9 mouse cellular contexts compared by ENCODE assay signal in genomic region chr5:110387332-110387731, GRCm38 (mm10). TPM values are rescaled to one million over a fixed set of nuclear protein-coding genes. Genes with fewer than 3 reads are reported as not detected.
DNase-seq lines count a peak whose midpoint lies in the region; ATAC-seq and TF ChIP-seq lines count a peak whose summit lies in the region.
"Had no signal": no experiment of that assay in that cellular context is flagged by ENCODE, and none has a peak within 500 bp of the region (broad histone marks: within the 10 kb centered on the region; RNA-seq: fewer than 3 reads in every experiment).

No protein-coding gene starts in this region.

- TF ChIP-seq POLR2A in liver, adult 2 months (IDR thresholded peaks at IDR 0.05; ENCODE audit: extremely low read depth, insufficient read depth, low read length) = no peak

- H3K9me3 ChIP-seq in forebrain, embryonic 11.5 days (ENCODE audit: control insufficient read depth, low read length) = no peaks in the 10 kb centered on the region
- no peaks in the 10 kb centered on the region for H3K9me3 ChIP-seq in intestine, postnatal 0 days (ENCODE audit: control insufficient read depth)
- no peaks in the 10 kb centered on the region for H3K9me3 ChIP-seq in neural tube, embryonic 13.5 days

- H3K79me2 ChIP-seq in liver, adult 2 months (ENCODE audit: control insufficient read depth, insufficient read depth, low read length) = no peaks in the 10 kb centered on the region; the same call in 1 of the 2 replicates

- no peaks in the 10 kb centered on the region for H3K4me1 ChIP-seq in liver, adult 2 months (ENCODE audit: control insufficient read depth, insufficient read depth, low read length)
- peaks cover 12% of the 10 kb centered on the region for H3K4me1 ChIP-seq in forebrain, embryonic 11.5 days (replicated peaks; ENCODE audit: control insufficient read depth, insufficient read depth, low read length)
- peaks cover 6% of the 10 kb centered on the region; the same call in 1 of the 2 replicates for H3K4me1 ChIP-seq in intestine, postnatal 0 days (replicated peaks; ENCODE audit: control insufficient read depth, insufficient read depth, low read length)
- H3K4me1 ChIP-seq in neural tube, embryonic 13.5 days (replicated peaks) = peaks cover 44% of the 10 kb centered on the region

- no peaks in the 10 kb centered on the region for H3K36me3 ChIP-seq in liver, adult 2 months (ENCODE audit: control insufficient read depth, insufficient read depth, low read length)
- H3K36me3 ChIP-seq in forebrain, embryonic 11.5 days (ENCODE audit: control insufficient read depth, insufficient read depth, low read length) = no peaks in the 10 kb centered on the region
- H3K36me3 ChIP-seq in intestine, postnatal 0 days (ENCODE audit: control insufficient read depth, insufficient read depth) = peaks cover 2% of the 10 kb centered on the region; the same call in 1 of the 2 replicates
- no peaks in the 10 kb centered on the region for H3K36me3 ChIP-seq in neural tube, embryonic 13.5 days

- no peak for DNase-seq in liver, adult 2 months (ENCODE audit: extremely low read depth, low read depth, low spot score)
- DNase-seq in liver = no peak
- no peak for DNase-seq in forebrain, embryonic 11.5 days (ENCODE audit: low spot score)
- no peak for DNase-seq in frontal cortex, postnatal 14 days (ENCODE audit: low spot score in 2 of 2)
- DNase-seq in urinary bladder, postnatal 14 days (ENCODE audit: low spot score) = no peak

- H3K4me3 ChIP-seq in liver, adult 2 months (ENCODE audit: insufficient read depth, low read depth, low read length) = peak overlapping the region; percentile 68; the same call in 1 of the 2 replicates
- H3K4me3 ChIP-seq in forebrain, embryonic 11.5 days (ENCODE audit: low read depth, low read length) = peak overlapping the region; percentile 50
- H3K4me3 ChIP-seq in intestine, postnatal 0 days (ENCODE audit: low read depth, low read length) = peak overlapping the region; percentile 53
- H3K4me3 ChIP-seq in neural tube, embryonic 13.5 days = peak overlapping the region; percentile 72

- H3K4me2 ChIP-seq in forebrain, embryonic 11.5 days (ENCODE audit: low read depth, low read length, severe bottlenecking) = peak overlapping the region; percentile 68
- peak overlapping the region; percentile 93 for H3K4me2 ChIP-seq in intestine, postnatal 0 days (replicated peaks; ENCODE audit: low read depth)
- H3K4me2 ChIP-seq in neural tube, embryonic 13.5 days = peak overlapping the region; percentile 61

- peak overlapping the region; percentile 29; the same call in 1 of the 2 replicates for H3K9ac ChIP-seq in liver, adult 2 months (ENCODE audit: low read depth, low read length)
- H3K9ac ChIP-seq in forebrain, embryonic 11.5 days (ENCODE audit: low read length) = peak overlapping the region; percentile 70
- peak overlapping the region; percentile 45 for H3K9ac ChIP-seq in intestine, postnatal 0 days (ENCODE audit: low read depth, low read length)
- peak overlapping the region; percentile 89 for H3K9ac ChIP-seq in neural tube, embryonic 13.5 days

- H3K27ac ChIP-seq in liver, adult 2 months (replicated peaks; ENCODE audit: insufficient read depth, low read depth, low read length) = no peak overlapping the region
- no peak overlapping the region for H3K27ac ChIP-seq in forebrain, embryonic 11.5 days (ENCODE audit: low read depth, low read length)
- H3K27ac ChIP-seq in intestine, postnatal 0 days (ENCODE audit: low read depth, low read length) = no peak overlapping the region
- H3K27ac ChIP-seq in neural tube, embryonic 13.5 days (replicated peaks) = peak overlapping the region; percentile 73

- no peak; the same call in none of the 2 replicates for ATAC-seq in forebrain, embryonic 11.5 days (replicated peaks; ENCODE audit: low FRiP score)
- no peak for ATAC-seq in intestine, postnatal 0 days
- no peak for ATAC-seq in neural tube, embryonic 13.5 days (ENCODE audit: low read depth)
- ATAC-seq in cerebellum, adult (ENCODE audit: insufficient number of reproducible peaks, low FRiP score, low TSS enrichment) = no peak

- WGBS in liver, adult 2 months = 47% methylated on average over 8 of the region's 8 CpGs
- 11% methylated on average over 8 of the region's 8 CpGs for WGBS in forebrain, embryonic 11.5 days
- 19% methylated on average over 8 of the region's 8 CpGs for WGBS in intestine, postnatal 0 days
- WGBS in neural tube, embryonic 13.5 days = 16% methylated on average over 8 of the region's 8 CpGs

- H3K27me3 ChIP-seq in liver, adult 2 months (ENCODE audit: control insufficient read depth, insufficient read depth, low read length) = no peaks in the 10 kb centered on the region
- H3K27me3 ChIP-seq in forebrain, embryonic 11.5 days (ENCODE audit: control insufficient read depth, insufficient read depth, low read length) = peaks cover 2% of the 10 kb centered on the region; the same call in 1 of the 2 replicates
- H3K27me3 ChIP-seq in intestine, postnatal 0 days (replicated peaks; ENCODE audit: control insufficient read depth, insufficient read depth, low read length) = no peaks in the 10 kb centered on the region; the same call in 1 of the 2 replicates
- H3K27me3 ChIP-seq in neural tube, embryonic 13.5 days = peaks cover 5% of the 10 kb centered on the region

- TF ChIP-seq CTCF in liver, adult 2 months (IDR thresholded peaks at IDR 0.05; ENCODE audit: low read depth, low read length) = no peak
- no peak for TF ChIP-seq CTCF in intestine, postnatal 0 days (IDR thresholded peaks at IDR 0.05; ENCODE audit: low read depth)

RNA-seq across cellular contexts. Expression of gene Lrcol1, which starts 42.8 kb away (rescaled TPM):
- total RNA-seq in liver, adult 2 months (2014; rRNA removed) = not detected in 2 replicates
- polyA plus RNA-seq in liver, adult 2 months (2012; rRNA removed) = not detected in 2 replicates
- not detected in 2 replicates for polyA plus RNA-seq in forebrain, embryonic 11.5 days (2014; fragmentation: Nextera tagmentation; extraction: Ambion mirVana)
- not detected in 2 replicates for polyA plus RNA-seq in intestine, postnatal 0 days (2015; fragmentation: Nextera tagmentation; extraction: Ambion mirVana)
- not detected in 2 replicates for polyA plus RNA-seq in neural tube, embryonic 13.5 days (2015; fragmentation: Nextera tagmentation; extraction: Ambion mirVana)
- total RNA-seq: left cerebral cortex, postnatal 14 days had no signal

RNA-seq across cellular contexts. Expression of gene P2rx2, which starts 44.3 kb away (rescaled TPM):
- not detected in 2 replicates for total RNA-seq in liver, adult 2 months (2014; rRNA removed)
- 0.07 TPM in 1 of 2 replicates, not detected in the other for polyA plus RNA-seq in liver, adult 2 months (2012; rRNA removed)
- 1.0 and 1.3 TPM in 2 replicates for polyA plus RNA-seq in forebrain, embryonic 11.5 days (2014; fragmentation: Nextera tagmentation; extraction: Ambion mirVana)
- 1.6 TPM in 2 replicates for polyA plus RNA-seq in intestine, postnatal 0 days (2015; fragmentation: Nextera tagmentation; extraction: Ambion mirVana)
- 5.8 and 6.0 TPM in 2 replicates for polyA plus RNA-seq in neural tube, embryonic 13.5 days (2015; fragmentation: Nextera tagmentation; extraction: Ambion mirVana)

Comparison
In these comparisons a context has a peak if more than half of its experiments do, and no peak if none do; other contexts are left out.
1. H3K9ac ChIP-seq: peak in every context shown above with its lines; median percentile 89 in neural tube, embryonic 13.5 days; 70 in forebrain, embryonic 11.5 days; 45 in intestine, postnatal 0 days; 29 in liver, adult 2 months.